Mouse (Mus musculus): Measurements from ENCODE around the gene Sbno2. TPM values are rescaled to one million over a fixed set of nuclear protein-coding genes. Genes with fewer than 3 reads are reported as not detected.

Gene Sbno2
- total and polyA plus RNA-seq, 3 experiments = 10.6 to 16.9 (median 11.2) TPM

- Histone ChIP-seq H3K27me3 (ENCODE audit: control insufficient read depth, insufficient read depth, low read length) (no peaks in the 10 kb centered on the region), H3K79me2 (replicated peaks; ENCODE audit: control insufficient read depth, insufficient read depth, low read length) (peaks cover 3% of the 10 kb centered on the region; the same call in 1 of the 2 replicates), H3K4me3 (no peak overlapping the region), H3K9ac (ENCODE audit: low read depth, low read length) (no peak overlapping the region), H3K36me3 (ENCODE audit: control insufficient read depth, insufficient read depth, low read length) (no peaks in the 10 kb centered on the region), H3K4me1 (ENCODE audit: control insufficient read depth, insufficient read depth, low read length) (peaks cover 2% of the 10 kb centered on the region; the same call in 1 of the 2 replicates), H3K27ac (no peak overlapping the region)
- no peak for DNase-seq
- intact Hi-C loops (cut with DNase I) = no loop called here
- 85% methylated on average over 8 of the region's 8 CpGs for WGBS
- TF ChIP-seq CTCF (IDR thresholded peaks at IDR 0.05) (no peak), EP300 (IDR thresholded peaks at IDR 0.05; ENCODE audit: insufficient read depth, low read depth, low read length) (no peak), POLR2A (IDR thresholded peaks at IDR 0.05; ENCODE audit: insufficient read depth, low read depth, low read length) (no peak)
These were observed 22.5 kb upstream of the Sbno2 start for GRCm38 (mm10) chr10:80127920-80128319.

GRCm38 (mm10) chr10:80123932-80124562 lies 18.7 kb upstream of the Sbno2 start:
- TF ChIP-seq CTCF (IDR thresholded peaks at IDR 0.05) = no peak
- TF ChIP-seq EP300 (IDR thresholded peaks at IDR 0.05; ENCODE audit: insufficient read depth, low read depth, low read length) = no peak
- no peak for TF ChIP-seq POLR2A (IDR thresholded peaks at IDR 0.05; ENCODE audit: insufficient read depth, low read depth, low read length)
- intact Hi-C loops (cut with DNase I) = no loop called here
- H3K4me1 ChIP-seq (ENCODE audit: control insufficient read depth, insufficient read depth, low read length) = peaks cover 6% of the 10 kb centered on the region; the same call in 1 of the 2 replicates
- H3K4me3 ChIP-seq = no peak overlapping the region
- H3K9ac ChIP-seq (ENCODE audit: low read depth, low read length) = no peak overlapping the region
- no peak for DNase-seq
- peaks cover under 1% of the 10 kb centered on the region; the same call in 1 of the 2 replicates for H3K36me3 ChIP-seq (ENCODE audit: control insufficient read depth, insufficient read depth, low read length)
- no peaks in the 10 kb centered on the region for H3K27me3 ChIP-seq (ENCODE audit: control insufficient read depth, insufficient read depth, low read length)
- no peak overlapping the region for H3K27ac ChIP-seq
- WGBS = 82% methylated on average over 9 of the region's 9 CpGs
- H3K79me2 ChIP-seq (replicated peaks; ENCODE audit: control insufficient read depth, insufficient read depth, low read length) = peaks cover 10% of the 10 kb centered on the region

GRCm38 (mm10) chr10:80121639-80122038 lies 16.3 kb upstream of the Sbno2 start:
- Histone ChIP-seq H3K27me3 (ENCODE audit: control insufficient read depth, insufficient read depth, low read length) (no peaks in the 10 kb centered on the region), H3K4me1 (ENCODE audit: control insufficient read depth, insufficient read depth, low read length) (peaks cover 19% of the 10 kb centered on the region), H3K9ac (ENCODE audit: low read depth, low read length) (no peak overlapping the region), H3K27ac (no peak overlapping the region), H3K36me3 (ENCODE audit: control insufficient read depth, insufficient read depth, low read length) (peaks cover 7% of the 10 kb centered on the region; the same call in 1 of the 2 replicates), H3K79me2 (replicated peaks; ENCODE audit: control insufficient read depth, insufficient read depth, low read length) (peaks cover 15% of the 10 kb centered on the region), H3K4me3 (no peak overlapping the region)
- intact Hi-C loops (cut with DNase I) = no loop called here
- no peak for DNase-seq
- TF ChIP-seq CTCF (IDR thresholded peaks at IDR 0.05) (no peak), POLR2A (IDR thresholded peaks at IDR 0.05; ENCODE audit: insufficient read depth, low read depth, low read length) (no peak), EP300 (IDR thresholded peaks at IDR 0.05; ENCODE audit: insufficient read depth, low read depth, low read length) (no peak)
- WGBS = 56% methylated on average over 2 of the region's 2 CpGs

GRCm38 (mm10) chr10:80120146-80120545 lies 14.8 kb upstream of the Sbno2 start:
- peaks cover 7% of the 10 kb centered on the region; the same call in 1 of the 2 replicates for H3K36me3 ChIP-seq (ENCODE audit: control insufficient read depth, insufficient read depth, low read length)
- TF ChIP-seq CTCF (IDR thresholded peaks at IDR 0.05) (no peak), EP300 (IDR thresholded peaks at IDR 0.05; ENCODE audit: insufficient read depth, low read depth, low read length) (no peak), POLR2A (IDR thresholded peaks at IDR 0.05; ENCODE audit: insufficient read depth, low read depth, low read length) (no peak)
- no peaks in the 10 kb centered on the region for H3K27me3 ChIP-seq (ENCODE audit: control insufficient read depth, insufficient read depth, low read length)
- H3K27ac ChIP-seq = no peak overlapping the region
- intact Hi-C loops (cut with DNase I) = no loop called here
- no peak overlapping the region for H3K9ac ChIP-seq (ENCODE audit: low read depth, low read length)
- peaks cover 19% of the 10 kb centered on the region for H3K4me1 ChIP-seq (ENCODE audit: control insufficient read depth, insufficient read depth, low read length)
- 47% methylated on average over 2 of the region's 2 CpGs for WGBS
- H3K4me3 ChIP-seq = no peak overlapping the region
- peaks cover 15% of the 10 kb centered on the region for H3K79me2 ChIP-seq (replicated peaks; ENCODE audit: control insufficient read depth, insufficient read depth, low read length)
- no peak for DNase-seq

- intact Hi-C loops (cut with DNase I) = loop anchor here (1.0 kb wide), 1 partner anchor 15 kb away; no protein-coding TSS in a partner anchor
- peaks cover 12% of the 10 kb centered on the region for H3K79me2 ChIP-seq (replicated peaks; ENCODE audit: control insufficient read depth, insufficient read depth, low read length)
- no peak overlapping the region for H3K4me3 ChIP-seq
- peak overlapping the region; percentile 27; the same call in 1 of the 2 replicates for H3K27ac ChIP-seq
- peak overlapping the region; percentile 16; the same call in 1 of the 2 replicates for H3K9ac ChIP-seq (ENCODE audit: low read depth, low read length)
- no peaks in the 10 kb centered on the region for H3K27me3 ChIP-seq (ENCODE audit: control insufficient read depth, insufficient read depth, low read length)
- peaks cover 7% of the 10 kb centered on the region; the same call in 1 of the 2 replicates for H3K36me3 ChIP-seq (ENCODE audit: control insufficient read depth, insufficient read depth, low read length)
- DNase-seq = no peak
- TF ChIP-seq CTCF (IDR thresholded peaks at IDR 0.05) (no peak), POLR2A (IDR thresholded peaks at IDR 0.05; ENCODE audit: insufficient read depth, low read depth, low read length) (no peak), EP300 (IDR thresholded peaks at IDR 0.05; ENCODE audit: insufficient read depth, low read depth, low read length) (no peak)
- H3K4me1 ChIP-seq (ENCODE audit: control insufficient read depth, insufficient read depth, low read length) = peaks cover 21% of the 10 kb centered on the region
- 53% methylated on average over 6 of the region's 6 CpGs for WGBS
These were observed 13.2 kb upstream of the Sbno2 start for GRCm38 (mm10) chr10:80118552-80118951.

GRCm38 (mm10) chr10:80117736-80118135 lies 12.4 kb upstream of the Sbno2 start:
- H3K9ac ChIP-seq (ENCODE audit: low read depth, low read length) = peak overlapping the region; percentile 90
- WGBS = 16% methylated on average over 1 of the region's 1 CpGs
- TF ChIP-seq EP300 (IDR thresholded peaks at IDR 0.05; ENCODE audit: insufficient read depth, low read depth, low read length) = no peak
- TF ChIP-seq POLR2A (IDR thresholded peaks at IDR 0.05; ENCODE audit: insufficient read depth, low read depth, low read length) = no peak
- H3K27ac ChIP-seq = peak overlapping the region; percentile 82
- peaks cover 12% of the 10 kb centered on the region for H3K79me2 ChIP-seq (replicated peaks; ENCODE audit: control insufficient read depth, insufficient read depth, low read length)
- peaks cover 21% of the 10 kb centered on the region for H3K4me1 ChIP-seq (ENCODE audit: control insufficient read depth, insufficient read depth, low read length)
- no peaks in the 10 kb centered on the region for H3K27me3 ChIP-seq (ENCODE audit: control insufficient read depth, insufficient read depth, low read length)
- intact Hi-C loops (cut with DNase I) = loop anchor here (1.0 to 2.0 kb wide), 2 partner anchors 16 to 23 kb away; partner anchors contain the start of gene Cbarp
- peak overlapping the region; percentile 94 for H3K4me3 ChIP-seq
- peaks cover 7% of the 10 kb centered on the region; the same call in 1 of the 2 replicates for H3K36me3 ChIP-seq (ENCODE audit: control insufficient read depth, insufficient read depth, low read length)
- no peak for DNase-seq
